Mouse (Mus musculus) CH12.LX (cell line): ENCODE measurements around the gene Cmip.

Experiments
- BHLHE40 ChIP-seq: IDR thresholded peaks from 2 replicates; pipeline ENCODE4 v1.6.1; 2011; ENCODE audit warnings: mild to moderate bottlenecking, low read depth, low read length, improper control_type of control experiment
- CTCF ChIP-seq, 2 experiments: IDR thresholded peaks in 1 of 2; conservative IDR thresholded peaks in 1 of 2; 2 replicates each; pipeline ENCODE4 v1.5.1; 2011 to 2012; ENCODE audit warnings: low read depth in 2 of 2, low read length in 2 of 2, improper control_type of control experiment in 1 of 2, inconsistent platforms in 1 of 2, mild to moderate bottlenecking in 1 of 2, moderate library complexity in 1 of 2
- EP300 ChIP-seq: IDR thresholded peaks from 2 replicates; pipeline ENCODE4 v1.6.1; 2011; ENCODE audit warnings: low read length, improper control_type of control experiment
- ETS1 ChIP-seq: conservative IDR thresholded peaks from 2 replicates; pipeline ENCODE4 v1.6.1; 2012; ENCODE audit warnings: low read depth, mild to moderate bottlenecking, inconsistent platforms, low read length, improper control_type of control experiment, moderate library complexity
- GABPA ChIP-seq: IDR thresholded peaks from 2 replicates; pipeline ENCODE4 v1.6.1; 2012; ENCODE audit warnings: low read depth, low read length, improper control_type of control experiment, inconsistent platforms; ENCODE audit not compliant: insufficient replicate concordance
- HCFC1 ChIP-seq: IDR thresholded peaks from 2 replicates; pipeline ENCODE4 v1.6.1; 2012; ENCODE audit warnings: low read depth, mild to moderate bottlenecking, inconsistent platforms, low read length, improper control_type of control experiment
- MAFK ChIP-seq: IDR thresholded peaks from 2 replicates; pipeline ENCODE4 v1.6.1; 2011; ENCODE audit warnings: low read length, improper control_type of control experiment; ENCODE audit not compliant: insufficient replicate concordance
- NRF1 ChIP-seq: IDR thresholded peaks from 2 replicates; pipeline ENCODE4 v1.6.1; 2014; ENCODE audit warnings: low read depth, mild to moderate bottlenecking, inconsistent platforms, low read length, improper control_type of control experiment, moderate library complexity
- POLR2A ChIP-seq: IDR thresholded peaks from 2 replicates; pipeline ENCODE4 v1.6.1; 2011; ENCODE audit warnings: low read depth, mild to moderate bottlenecking, improper control_type of control experiment, low read length
- ZKSCAN1 ChIP-seq: IDR thresholded peaks from 2 replicates; pipeline ENCODE4 v1.6.1; 2012; ENCODE audit warnings: low read depth, inconsistent platforms, low read length, improper control_type of control experiment, borderline replicate concordance

- TF ChIP-seq HCFC1 (no peak; the same call in 1 of the 2 replicates), NRF1 (0 out of 2 replicates have a peak, but pooled peaks have one; percentile 10), CTCF (conservative IDR thresholded peaks at IDR 0.05 in 1 of 2, IDR thresholded peaks at IDR 0.05 in 1 of 2; ENCODE audit: low read depth in 2 of 2, low read length in 2 of 2) (no peak), POLR2A (no peak; the same call in 1 of the 2 replicates), EP300 (peak; percentile 93), MAFK (0 out of 2 replicates have a peak, but pooled peaks have one; percentile 17), BHLHE40 (peak; percentile 93), ZKSCAN1 (no peak), GABPA (no peak), ETS1 (peak; percentile 78)
Observed at GRCm38 (mm10) chr8:117475819-117476218, 219.0 kb downstream of the Cmip start.
